Mouse (Mus musculus) CH12.LX (cell line): ENCODE data around the gene Plcl2.
"Not testable (repeated sequence)": the region's sequence is repeated elsewhere in the genome, so short reads cannot be mapped to it uniquely, and the experiment has no call there.

Experiments
- CHD2 ChIP-seq: IDR thresholded peaks from 2 replicates; pipeline ENCODE4 v1.6.1; 2011; ENCODE audit warnings: low read length, improper control_type of control experiment
- CTCF ChIP-seq, 2 experiments: IDR thresholded peaks in 1 of 2; conservative IDR thresholded peaks in 1 of 2; 2 replicates each; pipeline ENCODE4 v1.5.1; 2011 to 2012; ENCODE audit warnings: low read depth in 2 of 2, low read length in 2 of 2, improper control_type of control experiment in 1 of 2, inconsistent platforms in 1 of 2, mild to moderate bottlenecking in 1 of 2, moderate library complexity in 1 of 2
- ETS1 ChIP-seq: conservative IDR thresholded peaks from 2 replicates; pipeline ENCODE4 v1.6.1; 2012; ENCODE audit warnings: low read depth, mild to moderate bottlenecking, inconsistent platforms, low read length, improper control_type of control experiment, moderate library complexity
- KAT2A ChIP-seq: IDR thresholded peaks from 2 replicates; pipeline ENCODE4 v1.6.1; 2012; ENCODE audit warnings: low read length, improper control_type of control experiment, inconsistent platforms; ENCODE audit not compliant: insufficient replicate concordance
- NRF1 ChIP-seq: IDR thresholded peaks from 2 replicates; pipeline ENCODE4 v1.6.1; 2014; ENCODE audit warnings: low read depth, mild to moderate bottlenecking, inconsistent platforms, low read length, improper control_type of control experiment, moderate library complexity
- POLR2A ChIP-seq: IDR thresholded peaks from 2 replicates; pipeline ENCODE4 v1.6.1; 2011; ENCODE audit warnings: low read depth, mild to moderate bottlenecking, improper control_type of control experiment, low read length

DNA sequence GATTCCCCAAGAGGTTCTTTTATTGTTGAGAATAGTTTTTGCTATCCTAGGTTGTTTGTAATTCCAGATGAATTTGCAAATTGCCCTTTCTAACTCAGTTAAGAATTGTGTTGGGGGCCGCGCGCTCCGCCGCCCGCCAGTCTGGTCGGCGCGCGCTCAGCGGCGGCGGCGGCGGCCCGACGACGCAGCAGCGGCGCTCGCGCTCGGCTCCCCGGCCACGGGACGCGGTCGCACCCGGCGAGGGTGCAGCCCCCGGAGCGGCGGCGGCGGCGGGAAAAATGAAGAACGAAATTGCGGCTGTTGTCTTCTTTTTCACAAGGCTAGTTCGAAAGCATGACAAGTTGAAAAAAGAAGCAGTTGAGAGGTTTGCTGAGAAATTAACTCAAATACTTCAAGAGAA lies 189.2 kb downstream of the Plcl2 start:
- not testable (repeated sequence) for TF ChIP-seq NRF1; POLR2A; KAT2A; ETS1; CTCF (conservative IDR thresholded peaks at IDR 0.05 in 1 of 2, IDR thresholded peaks at IDR 0.05 in 1 of 2; ENCODE audit: low read depth in 2 of 2, low read length in 2 of 2); CHD2
